Mouse (Mus musculus) ovary, postnatal 14 days (tissue): ENCODE results near the gene Tmem238.
"Not testable (repeated sequence)": the region's sequence is repeated elsewhere in the genome, so short reads cannot be mapped to it uniquely, and the experiment has no call there.

Source experiments
- DNase-seq: peaks from one replicate; pipeline ENCODE4 v3.0.0; 2022; ENCODE audit warnings: low spot score

Tmem238 gene

GRCm38 (mm10) chr7:4789436-4789935, at the start of gene Tmem238:
TSS of gene Tmem238 (minus strand) at chr7:4789656.
- peak; percentile 48 for DNase-seq

- no peak for DNase-seq
Observed at GRCm38 (mm10) chr7:4837639-4838038, 48.2 kb upstream of the Tmem238 start.

- DNase-seq = peak; percentile 50
Observed at GRCm38 (mm10) chr7:4836351-4836792, 46.9 kb upstream of the Tmem238 start.

- DNase-seq = no peak
Observed at GRCm38 (mm10) chr7:4835631-4836327, 46.3 kb upstream of the Tmem238 start.

GRCm38 (mm10) chr7:4830476-4830875, 41.0 kb upstream of the Tmem238 start:
- no peak for DNase-seq

GRCm38 (mm10) chr7:4825365-4825764, 35.9 kb upstream of the Tmem238 start:
- DNase-seq = no peak

GRCm38 (mm10) chr7:4822162-4822907, 32.9 kb upstream of the Tmem238 start:
- no peak for DNase-seq

GRCm38 (mm10) chr7:4821690-4822089, 32.2 kb upstream of the Tmem238 start:
- DNase-seq = no peak

- not testable (repeated sequence) for DNase-seq
Observed at GRCm38 (mm10) chr7:4820925-4821324, 31.5 kb upstream of the Tmem238 start.

- DNase-seq = no peak
Observed at GRCm38 (mm10) chr7:4816559-4816958, 27.1 kb upstream of the Tmem238 start.

GRCm38 (mm10) chr7:4813105-4813791, 23.8 kb upstream of the Tmem238 start:
- no peak for DNase-seq

GRCm38 (mm10) chr7:4812303-4813104, 23.0 kb upstream of the Tmem238 start, which contains the start of gene Ube2s:
TSS of gene Ube2s (minus strand) at chr7:4812590.
- DNase-seq = peak; percentile 98

GRCm38 (mm10) chr7:4811842-4812302, 22.4 kb upstream of the Tmem238 start:
- DNase-seq = no peak

- DNase-seq = not testable (repeated sequence)
Observed at GRCm38 (mm10) chr7:4811131-4811530, 21.7 kb upstream of the Tmem238 start.

GRCm38 (mm10) chr7:4806716-4807115, 17.3 kb upstream of the Tmem238 start:
- DNase-seq = no peak

- DNase-seq = no peak
Observed at GRCm38 (mm10) chr7:4802247-4802646, 12.8 kb upstream of the Tmem238 start.

GRCm38 (mm10) chr7:4795767-4796433, 6.4 kb upstream of the Tmem238 start:
- DNase-seq = no peak

- DNase-seq = no peak
Observed at GRCm38 (mm10) chr7:4794631-4795168, 5.2 kb upstream of the Tmem238 start.

- no peak for DNase-seq
Observed at GRCm38 (mm10) chr7:4793674-4794073, 4.2 kb upstream of the Tmem238 start.

GRCm38 (mm10) chr7:4793248-4793647, 3.8 kb upstream of the Tmem238 start:
- DNase-seq = not testable (repeated sequence)
